Mouse (Mus musculus) embryonic facial prominence, embryonic 14.5 days (tissue): ENCODE measurements around the gene Dars. TPM values are rescaled to one million over a fixed set of nuclear protein-coding genes. Genes with fewer than 3 reads are reported as not detected.

Experiments
- ATAC-seq: fragments of 200-750 bp; cut with Nextera tagmentation; 2 replicates; pipeline ENCODE4 v1.8.0; 2017; ENCODE audit warnings: low read depth, moderate number of reproducible peaks, moderate TSS enrichment
- DNase-seq: peaks from one replicate; pipeline ENCODE4 v3.0.0-alpha.2; 2015; ENCODE audit warnings: low spot score
- H3K27ac ChIP-seq: fragments of 300-500 bp; sonication (generic); replicated peaks from 2 replicates; pipeline ENCODE4 v1.5.1; 2014; ENCODE audit warnings: low read depth, mild to moderate bottlenecking, low read length, moderate library complexity
- H3K27me3 ChIP-seq: fragments of 300-500 bp; sonication (generic); replicated peaks from 2 replicates; pipeline ENCODE4 v1.6.1; 2014; ENCODE audit warnings: low read length; ENCODE audit not compliant: control insufficient read depth, insufficient read depth
- H3K36me3 ChIP-seq: fragments of 300-500 bp; sonication (generic); 2 replicates; pipeline ENCODE4 v1.6.1; 2014; ENCODE audit warnings: low read length, mixed read lengths; ENCODE audit not compliant: control insufficient read depth, insufficient read depth
- H3K4me1 ChIP-seq: fragments of 300-500 bp; sonication (generic); 2 replicates; pipeline ENCODE4 v1.6.1; 2014; ENCODE audit warnings: antibody characterized with exemption, low read length; ENCODE audit not compliant: control insufficient read depth, insufficient read depth
- H3K4me2 ChIP-seq: fragments of 300-500 bp; sonication (generic); 2 replicates; pipeline ENCODE4 v1.6.1; 2014; ENCODE audit warnings: low read depth, mild to moderate bottlenecking, low read length, moderate library complexity, mixed read lengths
- H3K4me3 ChIP-seq: fragments of 300-500 bp; sonication (generic); 2 replicates; pipeline ENCODE4 v1.5.1; 2014; ENCODE audit warnings: low read depth, mild to moderate bottlenecking, low read length
- H3K9ac ChIP-seq: fragments of 300-500 bp; sonication (generic); 2 replicates; pipeline ENCODE4 v1.6.1; 2014; ENCODE audit warnings: low read depth, mild to moderate bottlenecking, low read length, moderate library complexity, mixed read lengths
- H3K9me3 ChIP-seq: fragments of 300-500 bp; sonication (generic); 2 replicates; pipeline ENCODE4 v1.6.1; 2016; ENCODE audit warnings: low read length; ENCODE audit not compliant: control insufficient read depth
- WGBS: fragments of 180-500 bp; shearing (Covaris S2); extraction: QIAGEN DNeasy Blood & Tissue Kit; methylation state at CpG from one replicate; pipeline ENCODE4 v1.1.7; 2014; 5-methylcytosine and 5-hydroxymethylcytosine counted together
- polyA plus RNA-seq: library from polyadenylated mRNA; unstranded; fragments of >200 nt; fragmentation: Nextera tagmentation; extraction: Ambion mirVana; gene quantifications from 2 replicates; pipeline ENCODE4 v1.2.1, GENCODE M21; 2014

Gene Dars
- polyA plus RNA-seq, 1 experiment from 2014 or later, result 97.8 TPM

DNA sequence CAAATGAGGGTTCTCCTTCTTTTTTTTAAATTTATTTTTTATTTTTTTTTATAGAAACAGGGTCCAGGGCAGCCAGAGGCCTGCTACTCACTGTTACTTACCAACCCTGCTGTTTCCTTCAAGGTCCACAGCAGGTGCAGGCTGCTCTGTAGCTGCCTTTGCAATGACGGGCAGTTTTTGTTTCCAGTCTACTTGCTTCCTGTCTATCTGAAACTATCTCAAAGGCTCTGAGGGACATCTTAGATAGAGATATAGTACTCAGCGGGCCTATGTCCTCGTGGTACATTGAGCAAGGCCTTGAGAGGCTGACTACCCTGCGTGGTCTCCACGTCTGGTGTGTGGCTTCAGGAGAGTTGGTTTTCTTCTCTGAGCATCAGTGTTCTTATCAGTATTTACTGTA lies 21.4 kb upstream of the Dars start:
- WGBS, result 90% methylated on average over 5 of the region's 5 CpGs
- Histone ChIP-seq H3K27me3 (no peaks in the 10 kb centered on the region), H3K9ac (no peak overlapping the region), H3K27ac (no peak overlapping the region), H3K4me2 (no peak overlapping the region), H3K9me3 (no peaks in the 10 kb centered on the region), H3K4me1 (peaks cover 4% of the 10 kb centered on the region; the same call in 1 of the 2 replicates), H3K4me3 (no peak overlapping the region), H3K36me3 (no peaks in the 10 kb centered on the region)
- ATAC-seq (no peak), DNase-seq (no peak)

DNA sequence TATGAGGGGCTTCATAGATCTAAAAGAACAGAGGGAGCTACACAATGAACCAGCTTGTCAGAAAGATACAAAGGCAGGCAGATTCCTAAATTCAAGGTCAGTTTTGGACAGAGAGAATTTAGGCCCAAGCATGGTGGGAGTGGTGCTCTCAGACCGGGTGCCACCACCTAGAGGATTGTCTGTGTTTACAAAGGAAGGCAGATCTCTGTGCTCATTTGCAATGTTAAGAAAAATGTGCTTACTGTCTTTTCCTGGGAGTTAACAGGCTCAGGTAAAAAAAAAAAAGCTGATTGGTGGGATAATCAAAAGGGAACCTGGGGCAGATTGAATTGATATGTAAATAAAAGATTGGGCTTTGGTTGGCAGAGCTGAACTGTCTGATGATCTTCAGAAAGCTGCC lies 20.1 kb upstream of the Dars start:
- DNase-seq (no peak), ATAC-seq (no peak)
- Histone ChIP-seq H3K36me3 (no peaks in the 10 kb centered on the region), H3K27ac (no peak overlapping the region), H3K4me3 (no peak overlapping the region), H3K9ac (no peak overlapping the region), H3K4me1 (peaks cover 4% of the 10 kb centered on the region; the same call in 1 of the 2 replicates), H3K4me2 (no peak overlapping the region), H3K9me3 (no peaks in the 10 kb centered on the region), H3K27me3 (no peaks in the 10 kb centered on the region)
- 44% methylated on average over 1 of the region's 1 CpGs for WGBS

DNA sequence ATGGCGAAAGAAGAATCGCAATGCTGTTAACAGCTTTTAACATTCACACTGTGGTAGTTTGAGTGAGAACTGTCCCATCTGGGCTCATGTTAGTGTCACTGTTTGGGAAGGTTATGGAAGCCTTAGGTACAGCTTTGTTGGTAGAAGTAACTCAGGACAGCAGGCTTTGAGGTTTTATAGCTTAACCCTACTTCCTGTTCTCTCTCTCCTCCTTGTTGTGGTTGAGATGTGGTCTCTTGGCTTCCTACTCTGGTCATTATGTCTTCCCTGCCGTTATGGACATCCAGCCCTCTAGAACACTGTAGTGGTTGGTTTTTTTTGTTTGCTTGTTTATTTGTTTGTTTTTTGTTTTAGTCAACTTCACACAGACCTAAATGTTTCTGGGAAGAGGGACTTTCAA lies 18.8 kb upstream of the Dars start:
- H3K4me3 ChIP-seq, result no peak overlapping the region
- H3K4me2 ChIP-seq, result no peak overlapping the region
- H3K27me3 ChIP-seq, result no peaks in the 10 kb centered on the region
- no peaks in the 10 kb centered on the region for H3K36me3 ChIP-seq
- H3K4me1 ChIP-seq, result peaks cover 4% of the 10 kb centered on the region; the same call in 1 of the 2 replicates
- DNase-seq, result no peak
- no peak overlapping the region for H3K27ac ChIP-seq
- no peaks in the 10 kb centered on the region for H3K9me3 ChIP-seq
- ATAC-seq, result no peak
- 86% methylated on average over 3 of the region's 3 CpGs for WGBS
- H3K9ac ChIP-seq, result no peak overlapping the region

DNA sequence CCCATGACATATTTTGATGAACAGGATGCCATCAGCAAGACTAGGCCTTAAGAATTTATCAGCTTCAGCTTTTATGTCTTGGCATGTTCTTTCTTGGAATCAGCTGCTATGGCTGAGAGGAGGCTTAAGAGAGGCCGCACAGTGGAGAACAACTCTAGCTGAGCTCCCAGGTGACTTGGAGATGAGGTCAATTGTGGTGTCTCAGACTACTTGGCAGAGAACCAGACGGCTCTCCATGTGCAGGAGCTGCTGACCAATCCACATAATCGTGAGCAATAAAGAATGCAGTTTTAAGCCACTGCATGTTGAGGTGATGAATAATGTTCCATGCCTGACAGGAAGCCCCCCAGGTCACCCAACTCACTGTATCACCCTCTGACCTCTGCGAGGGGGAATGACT lies 18.4 kb upstream of the Dars start:
- Histone ChIP-seq H3K4me1 (peaks cover 4% of the 10 kb centered on the region; the same call in 1 of the 2 replicates), H3K4me3 (no peak overlapping the region), H3K9ac (no peak overlapping the region), H3K9me3 (no peaks in the 10 kb centered on the region), H3K27ac (no peak overlapping the region), H3K4me2 (no peak overlapping the region), H3K36me3 (no peaks in the 10 kb centered on the region), H3K27me3 (no peaks in the 10 kb centered on the region)
- WGBS, result 65% methylated on average over 4 of the region's 4 CpGs
- DNase-seq, result peak; percentile 45
- ATAC-seq, result 0 out of 2 replicates have a peak, but pooled peaks have one; percentile 14

DNA sequence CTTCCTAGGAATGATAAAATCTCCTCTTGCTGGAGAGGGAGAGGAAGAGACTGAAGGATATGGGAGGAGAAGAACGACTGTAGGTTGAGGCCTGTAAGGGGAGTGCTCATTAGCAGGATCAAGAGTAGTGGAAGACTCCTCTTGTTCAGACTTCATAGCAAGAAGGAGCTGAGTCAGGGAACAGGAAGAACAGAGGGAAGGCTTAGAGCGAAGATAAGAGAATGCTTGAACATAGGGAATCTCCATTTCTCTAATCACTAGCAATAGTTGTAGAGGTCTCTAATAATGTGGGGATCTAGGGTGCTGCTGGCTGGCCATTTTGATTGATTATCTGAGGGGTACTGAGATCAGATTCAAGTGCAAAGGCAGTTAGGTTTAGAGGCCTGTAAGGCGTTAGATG lies 7.8 kb upstream of the Dars start:
- Histone ChIP-seq H3K36me3 (no peaks in the 10 kb centered on the region), H3K27me3 (no peaks in the 10 kb centered on the region), H3K4me1 (no peaks in the 10 kb centered on the region), H3K9me3 (no peaks in the 10 kb centered on the region), H3K9ac (no peak overlapping the region), H3K27ac (no peak overlapping the region), H3K4me3 (no peak overlapping the region), H3K4me2 (no peak overlapping the region)
- WGBS, result 73% methylated on average over 3 of the region's 3 CpGs
- no peak for DNase-seq
- no peak for ATAC-seq

DNA sequence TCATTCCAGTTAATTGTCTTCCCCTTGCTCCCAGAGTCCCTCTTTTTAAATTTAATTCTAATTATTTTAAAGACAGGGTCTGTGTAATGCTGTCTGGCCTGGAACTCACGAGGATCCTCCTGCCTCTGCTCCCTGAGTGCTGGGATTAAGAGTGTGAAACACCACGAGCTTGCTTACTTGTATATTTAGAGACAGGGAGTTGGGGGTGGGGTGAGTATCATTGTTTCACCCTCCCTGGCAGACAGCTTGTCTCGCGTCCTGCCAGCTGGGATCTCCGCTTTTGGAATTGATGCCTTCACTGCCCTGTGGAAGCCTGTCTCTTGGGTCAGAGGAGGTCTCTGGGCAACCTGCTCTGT lies 343 bp upstream of the Dars start:
- peak; percentile 19 for ATAC-seq

DNA sequence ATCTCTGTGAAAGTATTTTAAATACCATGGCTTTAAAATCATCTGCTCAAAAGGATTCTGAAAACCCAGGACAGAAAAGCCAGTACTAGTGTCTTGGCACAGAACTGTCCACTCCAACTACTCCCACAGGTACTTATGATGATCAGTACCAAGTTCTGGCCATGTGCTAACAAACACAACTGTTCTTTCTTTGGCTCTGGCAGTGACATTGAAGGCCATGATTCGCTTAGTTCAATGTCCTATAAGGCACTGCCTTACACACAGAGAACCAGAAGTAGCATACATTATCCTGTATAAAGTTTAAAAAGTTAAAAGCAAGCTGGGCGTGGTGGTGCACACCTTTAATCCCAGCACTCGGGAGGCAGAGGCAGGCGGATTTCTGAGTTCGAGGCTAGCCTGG lies 6.0 kb downstream of the Dars start:
- no peak for DNase-seq
- no peaks in the 10 kb centered on the region for H3K9me3 ChIP-seq
- WGBS, result 97% methylated on average over 5 of the region's 5 CpGs
- H3K4me2 ChIP-seq, result no peak overlapping the region
- H3K27me3 ChIP-seq, result no peaks in the 10 kb centered on the region
- H3K36me3 ChIP-seq, result peaks cover 38% of the 10 kb centered on the region
- no peaks in the 10 kb centered on the region for H3K4me1 ChIP-seq
- H3K27ac ChIP-seq, result no peak overlapping the region
- H3K9ac ChIP-seq, result no peak overlapping the region
- ATAC-seq, result no peak
- no peak overlapping the region for H3K4me3 ChIP-seq

More for the DNA sequence above, 343 bp upstream of the Dars start:
- WGBS, result 39% methylated on average over 5 of the region's 5 CpGs
- Histone ChIP-seq H3K9me3 (no peaks in the 10 kb centered on the region), H3K36me3 (peaks cover 19% of the 10 kb centered on the region), H3K27ac (no peak overlapping the region), H3K4me2 (peak overlapping the region; percentile 76), H3K4me1 (no peaks in the 10 kb centered on the region), H3K4me3 (peak overlapping the region; percentile 95), H3K27me3 (no peaks in the 10 kb centered on the region), H3K9ac (no peak overlapping the region)
- DNase-seq, result no peak

DNA sequence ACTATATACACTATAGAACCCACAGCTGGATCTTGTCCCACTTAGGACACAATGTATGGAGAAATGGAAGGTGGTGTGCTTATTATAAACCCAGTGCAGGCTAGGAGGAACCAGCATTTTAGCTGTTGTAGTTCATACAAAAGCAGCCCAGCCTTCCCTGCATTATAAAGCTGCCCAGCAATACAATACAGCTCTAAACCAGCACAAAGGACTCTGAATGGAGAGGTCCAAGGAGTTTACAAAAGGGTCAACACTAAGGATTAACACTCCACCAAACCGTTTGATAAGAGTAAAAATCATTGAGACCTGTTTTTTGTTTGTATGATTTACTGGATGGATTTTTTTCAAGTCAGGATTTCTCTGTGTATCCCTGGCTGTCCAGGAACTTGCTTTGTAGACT lies 10.3 kb downstream of the Dars start:
- 73% methylated on average over 1 of the region's 1 CpGs for WGBS
- Histone ChIP-seq H3K4me1 (no peaks in the 10 kb centered on the region), H3K36me3 (peaks cover 40% of the 10 kb centered on the region), H3K27ac (no peak overlapping the region), H3K9me3 (no peaks in the 10 kb centered on the region), H3K9ac (no peak overlapping the region), H3K4me3 (no peak overlapping the region), H3K27me3 (no peaks in the 10 kb centered on the region), H3K4me2 (no peak overlapping the region)
- no peak for DNase-seq
- ATAC-seq, result no peak

DNA sequence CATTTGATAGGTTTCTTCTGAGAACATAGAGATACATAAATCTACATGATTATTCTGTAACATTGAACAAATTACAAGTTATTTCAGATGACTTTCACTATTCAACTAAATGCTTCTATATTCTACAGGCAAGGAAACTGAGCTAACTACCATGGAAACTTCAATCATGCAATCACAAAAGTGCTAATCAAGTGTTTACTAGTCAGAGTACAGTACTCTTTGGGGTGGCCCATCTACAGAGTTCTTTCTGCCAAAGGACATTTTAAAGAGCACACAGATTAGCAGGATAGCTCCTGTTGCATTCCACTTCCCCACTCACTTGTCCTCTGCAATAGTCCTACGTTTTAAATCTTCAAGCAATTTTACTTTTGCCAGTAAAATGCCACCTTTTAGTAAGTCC lies 11.5 kb downstream of the Dars start:
- Histone ChIP-seq H3K9me3 (no peaks in the 10 kb centered on the region), H3K27me3 (no peaks in the 10 kb centered on the region), H3K9ac (no peak overlapping the region), H3K36me3 (peaks cover 44% of the 10 kb centered on the region), H3K27ac (no peak overlapping the region), H3K4me2 (no peak overlapping the region), H3K4me3 (no peak overlapping the region), H3K4me1 (no peaks in the 10 kb centered on the region)
- WGBS, result 78% methylated on average over 1 of the region's 1 CpGs
- DNase-seq (no peak), ATAC-seq (no peak)
